Mouse (Mus musculus) layer of hippocampus, adult 2 months (tissue): ENCODE results near the gene Cep170b. TPM values are rescaled to one million over a fixed set of nuclear protein-coding genes. Genes with fewer than 3 reads are reported as not detected.

Source experiments
- DNase-seq, 2 experiments: peaks; one replicate each; pipeline ENCODE4 v3.0.0; 2022; ENCODE audit warnings: low spot score in 2 of 2
- H3K27ac ChIP-seq: fragments of 200-600 bp; 2 replicates; pipeline ENCODE4 v1.8.1; 2022
- H3K4me3 ChIP-seq: fragments of 200-600 bp; 2 replicates; pipeline ENCODE4 v1.8.1; 2022; ENCODE audit warnings: mild to moderate bottlenecking
- CTCF ChIP-seq: fragments of 200-600 bp; conservative IDR thresholded peaks from 2 replicates; pipeline ENCODE4 v1.8.1; 2022; ENCODE audit warnings: antibody characterized with exemption, mild to moderate bottlenecking, moderate library complexity
- microRNA-seq, 2 experiments: library from miRNA; unstranded; fragments of <30 nt; microRNA quantifications; one replicate each; pipeline ENCODE4 v1.2.0; 2021
- total RNA-seq, 2 experiments: library from RNA; stranded (reverse); gene quantifications; 2 replicates each; pipeline ENCODE4 v1.2.3; 2021

Cep170b gene
- total RNA-seq, 2 experiments from 2014 or later, result 194 to 210 TPM

DNA sequence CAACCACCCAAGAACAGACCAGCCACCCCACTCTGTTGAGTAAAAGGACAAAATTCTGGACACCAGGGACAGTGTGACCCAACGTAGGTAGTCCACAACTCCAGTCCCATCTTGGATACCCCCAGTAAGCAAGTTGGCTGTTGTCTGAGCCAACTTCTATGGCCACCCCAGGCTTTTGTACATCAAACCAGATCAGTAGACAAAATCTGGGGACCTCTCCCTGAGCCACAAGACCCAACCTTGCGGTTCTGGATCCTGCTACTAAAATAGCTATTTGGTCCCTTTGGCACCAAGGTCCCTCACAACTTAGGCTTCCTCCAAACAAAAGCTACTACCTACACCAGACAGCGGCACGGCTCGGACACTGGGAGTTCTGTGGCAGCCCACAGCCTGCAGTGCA lies 74.7 kb downstream of the Cep170b start:
- DNase-seq, result no peak
- H3K27ac ChIP-seq, result no peak overlapping the region
- no peak overlapping the region for H3K4me3 ChIP-seq
- no peak for TF ChIP-seq CTCF

GRCm38 (mm10) chr12:112795466-112796104 lies 75.3 kb downstream of the Cep170b start:
- Histone ChIP-seq H3K27ac (no peak overlapping the region), H3K4me3 (no peak overlapping the region)
- no peak for DNase-seq
- no peak for TF ChIP-seq CTCF

Small RNA genes lying within 50 kb of the gene (microRNA-seq; reads per million reads assigned to microRNA genes)
- 1.8 to 2.2 reads per million in 2 experiments for gene Mir6940

Other genes starting within 250 kb of the Cep170b start
- under 1 TPM; 0.13 to 0.25 TPM for gene A530016L24Rik, start 231.0 kb upstream of the Cep170b start, total RNA-seq
- 100 to 1,000 TPM; 116 to 121 TPM for gene Tmem179, start 203.7 kb upstream of the Cep170b start, total RNA-seq
- 100 to 1,000 TPM; 131 to 138 TPM for gene Inf2, start 131.7 kb upstream of the Cep170b start, total RNA-seq
- 10 to 100 TPM; 10.1 to 10.6 TPM for gene Adssl1, start 100.4 kb upstream of the Cep170b start, total RNA-seq
- gene Siva1, start 75.8 kb upstream of the Cep170b start, total RNA-seq, result 10 to 100 TPM; 19.6 to 20.1 TPM
- gene Akt1, start 45.6 kb upstream of the Cep170b start, total RNA-seq, result 100 to 1,000 TPM; 152 to 160 TPM
- under 1 TPM; 0.44 to 0.52 TPM for gene Zbtb42, start 41.6 kb upstream of the Cep170b start, total RNA-seq
- 1 to 10 TPM; 8.6 to 9.7 TPM for gene Pld4, start 40.2 kb downstream of the Cep170b start, total RNA-seq
- 1 to 10 TPM; 3.3 to 3.5 TPM for gene Ahnak2, start 82.2 kb downstream of the Cep170b start, total RNA-seq
- 10 to 100 TPM; 12.8 to 13.2 TPM for gene Clba1, start 88.5 kb downstream of the Cep170b start, total RNA-seq
- 10 to 100 TPM in 1 of 2 experiments, 1 to 10 TPM in 1; 7.1 to 10.8 TPM for gene Cdca4, start 109.0 kb downstream of the Cep170b start, total RNA-seq
- not detected for gene Gpr132, start 147.8 kb downstream of the Cep170b start, total RNA-seq
- gene Jag2, start 209.3 kb downstream of the Cep170b start, total RNA-seq, result 10 to 100 TPM; 44.1 to 52.1 TPM
- gene Nudt14, start 221.7 kb downstream of the Cep170b start, total RNA-seq, result 10 to 100 TPM in 1 of 2 experiments, 1 to 10 TPM in 1; 9.8 to 10.1 TPM